11 mouse cellular contexts compared by ENCODE assay signal in the genomic region with DNA sequence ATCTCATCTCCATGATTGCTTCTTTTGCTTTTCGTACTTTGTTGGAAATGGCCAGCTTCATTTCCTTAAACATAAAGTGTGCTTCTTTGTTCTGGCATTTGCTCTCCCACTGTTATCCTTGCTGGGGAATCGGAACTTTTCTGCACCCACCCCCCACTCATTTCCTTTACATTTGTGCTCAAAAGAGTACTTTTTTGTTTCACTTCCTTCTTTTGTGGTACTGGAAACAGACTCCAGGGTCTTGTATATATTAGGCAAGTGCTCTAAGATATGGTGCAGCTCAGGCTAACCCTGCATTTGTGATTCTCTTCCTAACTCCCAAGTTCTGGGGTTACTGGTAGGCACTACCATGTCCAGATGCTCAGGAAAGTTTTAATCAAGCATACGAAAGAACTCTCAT.
"Had no signal": no experiment of that assay in that cellular context is flagged by ENCODE, and none has a peak within 500 bp of the region (broad histone marks: within the 10 kb centered on the region; RNA-seq: fewer than 3 reads in every experiment).

No protein-coding gene starts in this region.

- H3K4me1 ChIP-seq: limb, embryonic 12.5 days; midbrain, embryonic 12.5 days; neural tube, embryonic 13.5 days had no signal

- H3K27ac ChIP-seq: limb, embryonic 12.5 days; liver, embryonic 14.5 days; midbrain, embryonic 12.5 days; neural tube, embryonic 13.5 days had no signal

- DNase-seq: kidney, adult 8-10 months; kidney, postnatal 25 days; layer of hippocampus, adult 9-11 months; lung, adult 18-20 months; lung, postnatal 36 days; thymus, postnatal 4 days had no signal

- H3K36me3 ChIP-seq: limb, embryonic 12.5 days; midbrain, embryonic 12.5 days; neural tube, embryonic 13.5 days had no signal

- H3K4me2 ChIP-seq: limb, embryonic 12.5 days; midbrain, embryonic 12.5 days; neural tube, embryonic 13.5 days had no signal

- H3K9ac ChIP-seq: limb, embryonic 12.5 days; liver, embryonic 14.5 days; midbrain, embryonic 12.5 days; neural tube, embryonic 13.5 days had no signal

- H3K4me3 ChIP-seq: limb, embryonic 12.5 days; midbrain, embryonic 12.5 days; neural tube, embryonic 13.5 days had no signal

- H3K9me3 ChIP-seq: limb, embryonic 12.5 days; midbrain, embryonic 12.5 days; neural tube, embryonic 13.5 days had no signal

- ATAC-seq: midbrain, embryonic 16.5 days had no signal

- H3K27me3 ChIP-seq: limb, embryonic 12.5 days; midbrain, embryonic 12.5 days; neural tube, embryonic 13.5 days had no signal
